Mouse (Mus musculus) myocyte (in vitro differentiated cells): Measurements from ENCODE around the gene Myo1f. TPM values are rescaled to one million over a fixed set of nuclear protein-coding genes. Genes with fewer than 3 reads are reported as not detected.

Source experiments
- H3K27me3 ChIP-seq: one replicate; pipeline ENCODE4 v1.6.1; 2011; ENCODE audit not compliant: control insufficient read depth, insufficient read depth, insufficient read length
- H3K36me3 ChIP-seq: one replicate; pipeline ENCODE4 v1.6.1; 2011; ENCODE audit not compliant: control insufficient read depth, insufficient read depth
- H3K4me2 ChIP-seq: one replicate; pipeline ENCODE4 v1.6.1; 2011; ENCODE audit warnings: low read depth, control low read depth
- H3K4me3 ChIP-seq: one replicate; pipeline ENCODE4 v1.5.1; 2011; ENCODE audit warnings: mild to moderate bottlenecking, control low read depth, moderate library complexity
- H3K79me2 ChIP-seq: one replicate; pipeline ENCODE4 v1.6.1; 2011; ENCODE audit not compliant: control insufficient read depth, insufficient read depth
- H3ac ChIP-seq: one replicate; pipeline ENCODE4 v1.6.1; 2011; ENCODE audit not compliant: control insufficient read depth, insufficient read length
- CEBPB ChIP-seq: IDR thresholded peaks from 2 replicates; pipeline ENCODE4 v1.6.1; 2011; ENCODE audit warnings: mild to moderate bottlenecking, moderate library complexity; ENCODE audit not compliant: poor library complexity, insufficient read depth, severe bottlenecking
- E2F4 ChIP-seq: IDR thresholded peaks from one replicate; pipeline ENCODE4 v1.6.1; 2011; ENCODE audit warnings: mild to moderate bottlenecking, control low read depth, moderate library complexity; ENCODE audit not compliant: insufficient read depth
- MAX ChIP-seq: IDR thresholded peaks from one replicate; pipeline ENCODE4 v1.6.1; 2011; ENCODE audit warnings: low read depth, mild to moderate bottlenecking, control low read depth
- MYOD1 ChIP-seq, 3 experiments: IDR thresholded peaks; one replicate each; pipeline ENCODE4 v1.6.1; 2011; ENCODE audit warnings: control low read depth in 2 of 3, low read depth in 2 of 3, mild to moderate bottlenecking in 2 of 3, moderate library complexity in 1 of 3; ENCODE audit not compliant: insufficient read length in 2 of 3, control insufficient read depth in 1 of 3
- MYOG ChIP-seq, 3 experiments: IDR thresholded peaks; one replicate each; pipeline ENCODE4 v1.6.1; 2011; ENCODE audit warnings: control low read depth in 2 of 3, low read depth in 2 of 3, mild to moderate bottlenecking in 2 of 3; ENCODE audit not compliant: insufficient read length in 2 of 3, control insufficient read depth in 1 of 3, insufficient read depth in 1 of 3
- POLR2A ChIP-seq: IDR thresholded peaks from one replicate; pipeline ENCODE4 v1.6.1; 2011; ENCODE audit warnings: low read depth, mild to moderate bottlenecking, control low read depth, moderate library complexity; ENCODE audit not compliant: insufficient read length
- POLR2AphosphoS2 ChIP-seq: IDR thresholded peaks from one replicate; pipeline ENCODE4 v1.6.1; 2011; ENCODE audit warnings: low read depth, control low read depth; ENCODE audit not compliant: insufficient read length
- REST ChIP-seq: IDR thresholded peaks from one replicate; pipeline ENCODE4 v1.6.1; 2011; ENCODE audit warnings: mild to moderate bottlenecking, control low read depth, moderate library complexity; ENCODE audit not compliant: insufficient read depth, insufficient read length
- SRF ChIP-seq: IDR thresholded peaks from one replicate; pipeline ENCODE4 v1.6.1; 2011; ENCODE audit warnings: low read depth; ENCODE audit not compliant: control insufficient read depth, insufficient read length
- TCF12 ChIP-seq: IDR thresholded peaks from one replicate; pipeline ENCODE4 v1.6.1; 2011; ENCODE audit warnings: mild to moderate bottlenecking, control low read depth; ENCODE audit not compliant: poor library complexity, insufficient read depth, severe bottlenecking
- TCF3 ChIP-seq: IDR thresholded peaks from one replicate; pipeline ENCODE4 v1.6.1; 2011; ENCODE audit warnings: low read depth, control low read depth; ENCODE audit not compliant: insufficient read length
- USF1 ChIP-seq: IDR thresholded peaks from one replicate; pipeline ENCODE4 v1.6.1; 2011; ENCODE audit warnings: low read depth, mild to moderate bottlenecking, control low read depth, moderate library complexity
- polyA plus RNA-seq: library from polyadenylated mRNA; unstranded; fragments of >200 nt; fragmentation: generic; extraction: Trizol; gene quantifications from one replicate; pipeline ENCODE4 v1.2.1, GENCODE M21; 2012; ENCODE audit warnings: missing spikeins

Myo1f gene
- polyA plus RNA-seq, 1 experiment: not detected

GRCm38 (mm10) chr17:33526506-33526905, 29.0 kb upstream of the Myo1f start:
- no peak for TF ChIP-seq CEBPB
- no peak for TF ChIP-seq SRF
- TF ChIP-seq REST: no peak
- TF ChIP-seq POLR2A: no peak
- TF ChIP-seq USF1: no peak
- no peak for TF ChIP-seq POLR2AphosphoS2
- TF ChIP-seq TCF12: no peak
- TF ChIP-seq MYOG (IDR thresholded peaks at IDR 0.05; ENCODE audit: control insufficient read depth in 1 of 3, insufficient read depth in 1 of 3, insufficient read length in 2 of 3, low read depth in 2 of 3): no peak
- no peak for TF ChIP-seq TCF3
- TF ChIP-seq MYOD1 (IDR thresholded peaks at IDR 0.05; ENCODE audit: control insufficient read depth in 1 of 3, insufficient read length in 2 of 3, low read depth in 2 of 3): no peak
- no peak for TF ChIP-seq E2F4
- TF ChIP-seq MAX: no peak
- H3K4me2 ChIP-seq: no peak overlapping the region
- no peak overlapping the region for H3ac ChIP-seq
- no peaks in the 10 kb centered on the region for H3K27me3 ChIP-seq
- no peaks in the 10 kb centered on the region for H3K36me3 ChIP-seq
- no peak overlapping the region for H3K4me3 ChIP-seq
- peaks cover 6% of the 10 kb centered on the region for H3K79me2 ChIP-seq

GRCm38 (mm10) chr17:33539106-33539675, 16.3 kb upstream of the Myo1f start:
- no peak for TF ChIP-seq POLR2A
- no peak for TF ChIP-seq E2F4
- TF ChIP-seq CEBPB: no peak
- no peak for TF ChIP-seq POLR2AphosphoS2
- no peak for TF ChIP-seq SRF
- no peak for TF ChIP-seq TCF12
- TF ChIP-seq MAX: no peak
- TF ChIP-seq MYOD1 (IDR thresholded peaks at IDR 0.05; ENCODE audit: control insufficient read depth in 1 of 3, insufficient read length in 2 of 3, low read depth in 2 of 3): no peak
- no peak for TF ChIP-seq TCF3
- no peak for TF ChIP-seq MYOG (IDR thresholded peaks at IDR 0.05; ENCODE audit: control insufficient read depth in 1 of 3, insufficient read depth in 1 of 3, insufficient read length in 2 of 3, low read depth in 2 of 3)
- TF ChIP-seq USF1: no peak
- no peak for TF ChIP-seq REST
- no peaks in the 10 kb centered on the region for H3K79me2 ChIP-seq
- H3K36me3 ChIP-seq: peaks cover 5% of the 10 kb centered on the region

GRCm38 (mm10) chr17:33539878-33540277, 15.6 kb upstream of the Myo1f start:
- H3K36me3 ChIP-seq: peaks cover 5% of the 10 kb centered on the region
- no peak overlapping the region for H3K4me2 ChIP-seq
- H3K79me2 ChIP-seq: no peaks in the 10 kb centered on the region
- TF ChIP-seq TCF12 (no peak), USF1 (no peak), TCF3 (no peak), SRF (no peak), REST (no peak), MAX (no peak), E2F4 (no peak), POLR2AphosphoS2 (no peak), CEBPB (no peak), MYOG (IDR thresholded peaks at IDR 0.05; ENCODE audit: control insufficient read depth in 1 of 3, insufficient read depth in 1 of 3, insufficient read length in 2 of 3, low read depth in 2 of 3) (no peak), POLR2A (no peak), MYOD1 (IDR thresholded peaks at IDR 0.05; ENCODE audit: control insufficient read depth in 1 of 3, insufficient read length in 2 of 3, low read depth in 2 of 3) (no peak)
- H3K27me3 ChIP-seq: no peaks in the 10 kb centered on the region
- no peak overlapping the region for H3ac ChIP-seq
- H3K4me3 ChIP-seq: no peak overlapping the region

More at GRCm38 (mm10) chr17:33539106-33539675, 16.3 kb upstream of the Myo1f start:
- no peak overlapping the region for H3ac ChIP-seq
- H3K27me3 ChIP-seq: no peaks in the 10 kb centered on the region
- H3K4me3 ChIP-seq: no peak overlapping the region
- no peak overlapping the region for H3K4me2 ChIP-seq

GRCm38 (mm10) chr17:33549212-33549611, 6.3 kb upstream of the Myo1f start:
- Histone ChIP-seq H3K27me3 (no peaks in the 10 kb centered on the region), H3K79me2 (no peaks in the 10 kb centered on the region), H3K36me3 (no peaks in the 10 kb centered on the region), H3K4me2 (no peak overlapping the region), H3K4me3 (no peak overlapping the region), H3ac (no peak overlapping the region)
- TF ChIP-seq USF1 (no peak), MYOG (IDR thresholded peaks at IDR 0.05; ENCODE audit: control insufficient read depth in 1 of 3, insufficient read depth in 1 of 3, insufficient read length in 2 of 3, low read depth in 2 of 3) (no peak), MAX (no peak), SRF (no peak), E2F4 (no peak), POLR2A (no peak), POLR2AphosphoS2 (no peak), CEBPB (no peak)

- Histone ChIP-seq H3K4me3 (no peak overlapping the region), H3K36me3 (no peaks in the 10 kb centered on the region), H3ac (no peak overlapping the region), H3K4me2 (no peak overlapping the region), H3K79me2 (no peaks in the 10 kb centered on the region), H3K27me3 (no peaks in the 10 kb centered on the region)
- TF ChIP-seq POLR2A (no peak), POLR2AphosphoS2 (no peak), CEBPB (no peak), SRF (no peak), USF1 (no peak), MAX (no peak), TCF12 (no peak), MYOG (IDR thresholded peaks at IDR 0.05; ENCODE audit: control insufficient read depth in 1 of 3, insufficient read depth in 1 of 3, insufficient read length in 2 of 3, low read depth in 2 of 3) (no peak)
Measured at GRCm38 (mm10) chr17:33550388-33550787, 5.1 kb upstream of the Myo1f start.
